Mouse (Mus musculus): ENCODE measurements at regions not wholly inside any gene's neighbourhood (a gene's known extent, or its start where the extent isn't known, plus 50 kb on each side); places are given as distances from the start of the nearest gene placed in this dataset.

DNA sequence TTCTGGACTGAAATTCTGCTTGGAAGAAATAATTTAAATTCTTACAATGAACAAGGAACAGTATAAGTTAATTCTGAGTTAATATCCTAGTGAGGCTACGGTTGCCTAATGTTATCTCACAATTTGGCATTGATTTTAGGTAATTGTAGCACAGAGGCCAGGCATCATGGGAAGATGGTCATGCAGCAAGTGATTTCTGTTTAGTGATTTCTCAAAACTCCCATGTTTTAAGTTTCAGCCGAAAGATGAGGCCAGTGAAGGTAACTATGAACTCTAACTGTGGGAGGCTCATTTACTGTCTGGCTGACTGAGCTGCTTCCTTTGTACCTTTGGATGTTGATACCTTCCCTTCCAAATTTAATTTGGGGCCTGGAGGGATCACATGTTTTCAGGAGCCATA lies 65.6 kb upstream of the Cwc22 start:
- Histone ChIP-seq H3K27me3 (ENCODE audit: control insufficient read depth, insufficient read depth, low read length) (no peaks in the 10 kb centered on the region), H3K27ac (ENCODE audit: insufficient read depth, low read length) (no peak overlapping the region), H3K36me3 (ENCODE audit: control insufficient read depth, insufficient read depth, low read length) (no peaks in the 10 kb centered on the region), H3K4me1 (ENCODE audit: control insufficient read depth, insufficient read depth, insufficient read length) (no peaks in the 10 kb centered on the region), H3K4me3 (ENCODE audit: extremely low read depth, insufficient read depth, insufficient read length) (no peak overlapping the region)
- DNase-seq (ENCODE audit: low read depth in 1 of 2, low spot score in 2 of 2) = no peak
- 88% methylated on average over 2 of the region's 2 CpGs for WGBS
- no peak for TF ChIP-seq POLR2A (IDR thresholded peaks at IDR 0.05; ENCODE audit: low read depth, low read length)
- TF ChIP-seq CTCF (IDR thresholded peaks at IDR 0.05; ENCODE audit: extremely low read depth, insufficient read depth, insufficient read length, insufficient replicate concordance) = no peak

DNA sequence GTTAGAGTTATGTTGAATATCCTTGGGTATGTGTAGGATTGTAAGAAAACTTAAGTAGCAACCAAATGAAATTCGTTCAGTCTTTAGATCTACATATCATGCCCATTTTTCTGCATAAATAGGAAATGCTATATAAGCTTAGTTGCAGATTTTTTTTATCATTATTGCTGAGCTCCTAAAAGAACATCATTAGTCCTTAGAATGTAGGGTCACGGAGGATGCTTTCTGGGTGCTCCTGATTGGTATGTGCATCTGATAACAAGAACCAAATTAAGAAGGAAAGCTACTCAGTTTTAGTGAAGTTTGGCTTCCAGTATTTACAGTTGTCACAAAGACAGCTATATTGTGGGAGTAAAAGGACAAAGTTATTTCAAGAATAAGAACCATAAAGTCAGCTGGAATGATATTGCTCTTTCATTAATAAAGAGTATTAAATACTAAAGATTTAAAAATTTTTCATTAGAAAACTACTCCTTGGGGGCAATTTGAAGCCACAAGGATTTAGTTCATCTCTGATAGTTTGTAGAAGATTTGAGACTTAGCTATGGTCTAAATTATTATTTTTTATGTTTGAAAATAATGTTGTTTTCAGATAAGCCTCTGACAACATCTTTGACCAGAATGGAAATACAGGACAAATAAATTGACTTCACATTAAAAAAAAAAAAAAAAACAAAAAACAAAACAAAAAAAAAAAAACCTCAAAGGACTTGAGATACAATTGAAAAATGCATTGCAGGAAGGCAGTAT lies 65.1 kb upstream of the Cwc22 start:
- Histone ChIP-seq H3K4me3 (ENCODE audit: extremely low read depth, insufficient read depth, insufficient read length) (no peak overlapping the region), H3K4me1 (ENCODE audit: control insufficient read depth, insufficient read depth, insufficient read length) (no peaks in the 10 kb centered on the region), H3K36me3 (ENCODE audit: control insufficient read depth, insufficient read depth, low read length) (no peaks in the 10 kb centered on the region), H3K27me3 (ENCODE audit: control insufficient read depth, insufficient read depth, low read length) (no peaks in the 10 kb centered on the region), H3K27ac (ENCODE audit: insufficient read depth, low read length) (no peak overlapping the region)
- TF ChIP-seq POLR2A (IDR thresholded peaks at IDR 0.05; ENCODE audit: low read depth, low read length) = no peak
- TF ChIP-seq CTCF (IDR thresholded peaks at IDR 0.05; ENCODE audit: extremely low read depth, insufficient read depth, insufficient read length, insufficient replicate concordance) = no peak
- no peak for DNase-seq (ENCODE audit: low read depth in 1 of 2, low spot score in 2 of 2)
- WGBS = 81% methylated on average over 2 of the region's 2 CpGs

DNA sequence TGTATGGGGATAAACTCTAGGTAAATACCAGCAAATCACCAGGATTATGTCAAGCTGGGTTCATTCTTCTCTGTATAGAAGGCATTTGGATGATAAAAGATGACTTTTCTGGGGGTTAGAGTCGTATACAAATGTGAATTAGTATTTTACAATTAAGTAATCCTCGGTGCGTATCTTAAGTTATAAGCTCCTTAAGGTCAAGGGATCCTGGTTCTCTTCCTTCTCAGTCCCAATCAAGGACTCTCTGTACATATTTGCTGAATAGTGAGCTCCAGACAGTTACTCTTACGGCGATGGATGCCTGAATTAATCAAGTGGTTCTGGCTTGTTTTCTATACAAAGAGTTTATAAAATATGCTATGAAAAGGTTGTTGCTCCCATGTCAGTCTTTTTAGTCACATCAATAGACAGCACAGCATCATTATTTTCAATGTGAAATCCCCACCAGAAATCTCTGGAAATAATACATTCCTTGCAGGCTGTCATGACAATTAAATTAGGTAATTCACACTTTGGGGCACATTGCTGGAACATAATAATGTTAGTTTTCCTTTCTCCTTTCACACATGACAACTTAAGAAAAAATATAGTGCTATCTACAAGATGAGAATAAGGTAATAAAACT lies 64.0 kb upstream of the Cwc22 start:
- H3K4me1 ChIP-seq (ENCODE audit: control insufficient read depth, insufficient read depth, insufficient read length) = no peaks in the 10 kb centered on the region
- H3K4me3 ChIP-seq (ENCODE audit: extremely low read depth, insufficient read depth, insufficient read length) = no peak overlapping the region
- no peak for DNase-seq (ENCODE audit: low read depth in 1 of 2, low spot score in 2 of 2)
- H3K27me3 ChIP-seq (ENCODE audit: control insufficient read depth, insufficient read depth, low read length) = no peaks in the 10 kb centered on the region
- TF ChIP-seq CTCF (IDR thresholded peaks at IDR 0.05; ENCODE audit: extremely low read depth, insufficient read depth, insufficient read length, insufficient replicate concordance) (no peak), POLR2A (IDR thresholded peaks at IDR 0.05; ENCODE audit: low read depth, low read length) (no peak)
- 92% methylated on average over 5 of the region's 5 CpGs for WGBS
- no peaks in the 10 kb centered on the region for H3K36me3 ChIP-seq (ENCODE audit: control insufficient read depth, insufficient read depth, low read length)
- no peak overlapping the region for H3K27ac ChIP-seq (ENCODE audit: insufficient read depth, low read length)

DNA sequence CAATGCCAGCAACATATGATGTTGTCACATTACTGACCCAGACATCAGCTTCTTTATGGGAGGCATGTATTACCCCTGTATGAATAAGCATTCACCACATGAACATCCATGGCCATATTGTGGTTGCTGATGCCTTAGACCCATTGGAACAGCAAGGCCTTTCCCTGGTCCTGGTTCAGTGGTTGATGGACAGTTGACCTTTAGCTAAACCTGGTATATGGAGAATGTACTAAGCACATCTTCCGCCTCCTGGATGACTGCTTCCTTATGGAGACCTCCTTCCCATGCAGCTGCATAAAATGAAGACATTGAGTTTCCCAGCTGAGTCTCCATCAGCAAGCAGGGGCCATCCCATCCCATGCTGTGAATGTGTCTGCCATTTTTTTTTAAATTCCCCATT lies 61.9 kb upstream of the Cwc22 start:
- Histone ChIP-seq H3K4me3 (ENCODE audit: extremely low read depth, insufficient read depth, insufficient read length) (no peak overlapping the region), H3K27ac (ENCODE audit: insufficient read depth, low read length) (no peak overlapping the region), H3K27me3 (ENCODE audit: control insufficient read depth, insufficient read depth, low read length) (no peaks in the 10 kb centered on the region), H3K4me1 (ENCODE audit: control insufficient read depth, insufficient read depth, insufficient read length) (no peaks in the 10 kb centered on the region), H3K36me3 (ENCODE audit: control insufficient read depth, insufficient read depth, low read length) (no peaks in the 10 kb centered on the region)
- DNase-seq (ENCODE audit: low read depth in 1 of 2, low spot score in 2 of 2) = no peak
- WGBS = 97% methylated on average over 1 of the region's 1 CpGs
- TF ChIP-seq POLR2A (IDR thresholded peaks at IDR 0.05; ENCODE audit: low read depth, low read length) (no peak), CTCF (IDR thresholded peaks at IDR 0.05; ENCODE audit: extremely low read depth, insufficient read depth, insufficient read length, insufficient replicate concordance) (no peak)

DNA sequence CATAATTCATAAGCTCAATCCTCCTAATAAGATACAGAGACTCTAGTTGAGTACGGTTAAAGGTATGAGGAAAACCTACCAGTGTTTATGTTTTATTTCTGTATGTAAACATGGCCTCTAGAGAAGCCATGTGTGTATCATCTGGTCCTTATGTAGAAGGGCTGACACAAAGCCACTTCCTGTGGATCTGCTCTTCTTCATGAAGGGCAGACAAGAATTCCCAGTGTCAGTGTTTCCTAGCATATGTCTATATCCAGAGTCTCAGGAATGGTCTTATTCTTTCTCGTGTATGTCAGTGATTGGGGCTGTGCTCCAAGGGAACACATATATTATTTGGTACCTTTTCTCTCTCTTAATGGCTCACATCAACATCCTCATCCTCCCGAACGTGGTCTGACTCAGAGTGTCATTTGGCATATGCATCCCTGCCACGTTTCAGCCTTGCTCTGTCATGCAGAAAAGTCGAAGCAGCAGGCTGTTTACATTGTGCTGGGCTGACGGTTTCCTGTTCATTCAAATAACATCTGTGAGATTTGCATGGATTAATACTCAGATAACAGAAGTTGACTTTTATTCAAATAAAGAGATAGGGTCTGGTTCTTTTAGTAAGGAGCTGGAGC lies 59.3 kb upstream of the Cwc22 start:
- WGBS = 60% methylated on average over 7 of the region's 7 CpGs
- no peak for TF ChIP-seq POLR2A (IDR thresholded peaks at IDR 0.05; ENCODE audit: low read depth, low read length)
- no peak for TF ChIP-seq CTCF (IDR thresholded peaks at IDR 0.05; ENCODE audit: extremely low read depth, insufficient read depth, insufficient read length, insufficient replicate concordance)
- Histone ChIP-seq H3K36me3 (ENCODE audit: control insufficient read depth, insufficient read depth, low read length) (no peaks in the 10 kb centered on the region), H3K27ac (ENCODE audit: insufficient read depth, low read length) (no peak overlapping the region), H3K4me1 (ENCODE audit: control insufficient read depth, insufficient read depth, insufficient read length) (no peaks in the 10 kb centered on the region), H3K4me3 (ENCODE audit: extremely low read depth, insufficient read depth, insufficient read length) (no peak overlapping the region), H3K27me3 (ENCODE audit: control insufficient read depth, insufficient read depth, low read length) (no peaks in the 10 kb centered on the region)
- DNase-seq (ENCODE audit: low read depth in 1 of 2, low spot score in 2 of 2) = no peak

DNA sequence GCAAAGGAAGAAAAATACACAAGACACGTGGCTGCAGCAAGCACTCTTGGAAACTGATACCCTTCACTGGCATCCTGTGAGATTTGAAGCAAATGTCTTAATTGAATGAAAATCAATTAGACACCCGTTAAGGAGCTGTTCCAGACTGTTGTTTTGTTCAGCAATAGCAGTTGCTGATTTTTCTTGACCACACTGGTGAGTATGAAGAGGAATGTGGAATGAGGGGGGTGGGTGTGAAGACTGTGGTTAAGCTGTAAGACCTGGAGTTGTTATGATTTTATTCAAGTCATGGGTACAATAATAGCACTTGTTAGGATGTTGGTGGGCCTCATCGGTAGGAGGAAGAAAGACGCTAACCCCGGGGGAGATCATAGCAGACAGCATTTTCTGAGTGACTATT lies 58.3 kb upstream of the Cwc22 start:
- no peaks in the 10 kb centered on the region for H3K36me3 ChIP-seq (ENCODE audit: control insufficient read depth, insufficient read depth, low read length)
- TF ChIP-seq CTCF (IDR thresholded peaks at IDR 0.05; ENCODE audit: extremely low read depth, insufficient read depth, insufficient read length, insufficient replicate concordance) = no peak
- TF ChIP-seq POLR2A (IDR thresholded peaks at IDR 0.05; ENCODE audit: low read depth, low read length) = no peak
- no peaks in the 10 kb centered on the region for H3K4me1 ChIP-seq (ENCODE audit: control insufficient read depth, insufficient read depth, insufficient read length)
- WGBS = 68% methylated on average over 5 of the region's 5 CpGs
- no peak overlapping the region for H3K4me3 ChIP-seq (ENCODE audit: extremely low read depth, insufficient read depth, insufficient read length)
- H3K27ac ChIP-seq (ENCODE audit: insufficient read depth, low read length) = no peak overlapping the region
- H3K27me3 ChIP-seq (ENCODE audit: control insufficient read depth, insufficient read depth, low read length) = no peaks in the 10 kb centered on the region
- DNase-seq (ENCODE audit: low read depth in 1 of 2, low spot score in 2 of 2) = no peak

Data from spleen, adult 2 months (tissue).